Mouse (Mus musculus) monocyte, adult 2 months (primary cell): ENCODE measurements at regions not wholly inside any gene's neighbourhood (a gene's known extent, or its start where the extent isn't known, plus 50 kb on each side); places are given as distances from the start of the nearest gene placed in this dataset.
A peak's percentile ranks its signal among the peaks of the same experiment; 100 is the strongest.

Experiments
- DNase-seq, 2 experiments: peaks; one replicate each; pipeline ENCODE4 v3.0.0; 2022; ENCODE audit warnings: low spot score in 2 of 2, low read depth in 1 of 2

DNA sequence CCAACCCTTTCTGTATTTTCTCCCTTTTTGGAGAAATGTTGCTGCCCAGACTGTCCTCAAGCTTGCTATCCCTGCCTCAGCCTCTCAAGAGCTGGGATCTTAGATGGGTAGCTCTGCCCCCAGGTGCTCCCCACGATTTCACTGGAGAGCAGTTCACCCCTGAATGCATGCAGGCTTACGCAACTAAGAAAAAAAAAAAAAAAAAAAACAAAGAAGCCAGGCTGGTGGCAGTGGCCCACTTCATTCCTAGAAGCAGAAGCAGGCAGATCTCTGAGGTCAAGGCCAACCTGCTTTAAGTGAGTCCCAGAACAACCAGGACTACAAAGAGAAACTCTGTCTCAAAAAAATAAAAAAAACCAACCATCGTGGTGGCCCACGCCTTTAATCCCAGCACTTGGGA, 51.2 kb upstream of the Fbxo11 start:
- no peak for DNase-seq

DNA sequence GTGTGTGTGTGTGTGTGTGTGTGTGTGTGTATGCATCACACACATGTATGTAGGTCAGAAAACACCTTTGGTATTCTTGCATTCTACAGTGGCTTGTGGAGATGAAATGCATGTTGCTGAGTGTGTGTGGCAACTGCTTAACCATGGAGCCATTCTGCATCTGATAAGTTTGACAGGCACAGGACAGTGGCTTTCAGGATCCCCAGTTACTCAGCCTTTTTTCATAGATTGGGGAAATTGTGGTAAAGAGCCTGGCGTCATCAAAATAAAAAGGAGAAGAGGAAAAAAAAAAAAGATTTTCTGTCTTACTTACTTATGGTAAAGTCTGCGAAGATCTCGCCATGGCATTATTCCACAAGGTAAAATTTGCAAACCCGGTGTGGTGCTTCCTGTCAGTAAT, 53.6 kb upstream of the Fbxo11 start:
- DNase-seq: no peak

GRCm38 (mm10) chr17:88123711-88124110, 58.6 kb upstream of the Fbxo11 start:
- DNase-seq: no peak

- DNase-seq: no peak
Measured at GRCm38 (mm10) chr17:88127126-88127525, 62.0 kb upstream of the Fbxo11 start.

- DNase-seq: no peak
Measured at GRCm38 (mm10) chr17:88131297-88131696, 66.2 kb upstream of the Fbxo11 start.

DNA sequence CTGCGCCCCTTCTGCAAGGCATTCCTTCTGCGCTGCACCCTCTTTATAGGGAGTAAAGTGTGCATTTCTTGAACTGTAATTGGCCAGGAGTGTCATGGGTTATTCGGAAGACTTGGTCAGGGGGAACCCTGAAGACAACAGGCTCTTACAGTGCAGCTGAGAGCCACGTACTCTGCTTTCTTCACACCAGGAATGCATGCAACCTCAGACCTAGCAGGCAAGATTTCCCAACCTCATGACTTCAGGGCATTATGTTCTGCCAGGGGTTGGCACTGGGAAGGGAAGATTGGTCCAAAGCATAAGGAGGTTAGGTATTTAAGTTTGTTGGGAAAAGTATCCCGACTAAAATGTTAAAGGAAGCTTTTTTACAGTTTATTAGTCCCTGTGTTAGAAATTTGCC, 66.9 kb upstream of the Fbxo11 start:
- DNase-seq: no peak

- peak in 1 of 2 experiments; percentile 60 for DNase-seq
Measured at GRCm38 (mm10) chr17:88132601-88133346, 67.7 kb upstream of the Fbxo11 start.

DNA sequence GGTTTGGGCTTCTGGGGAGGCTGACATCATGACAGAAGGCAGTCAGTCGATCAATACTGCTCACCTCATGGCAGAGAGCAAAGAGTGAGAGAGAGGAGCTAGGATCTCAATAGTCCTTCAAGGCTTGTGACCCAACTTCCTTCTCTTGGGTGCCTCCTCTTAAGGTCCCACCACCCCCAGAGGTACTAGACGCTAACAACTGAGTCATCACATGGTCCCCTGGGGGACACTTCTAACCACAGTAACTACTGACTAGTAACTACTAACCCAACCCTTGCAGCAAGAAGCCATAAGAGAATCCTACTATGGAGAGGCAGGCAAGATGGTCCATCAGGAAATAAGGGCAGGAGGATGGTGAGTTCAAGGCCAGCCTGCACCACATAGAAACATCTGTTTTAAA, 69.5 kb upstream of the Fbxo11 start:
- no peak for DNase-seq

GRCm38 (mm10) chr17:88141538-88141937, 76.4 kb upstream of the Fbxo11 start:
- no peak for DNase-seq

DNA sequence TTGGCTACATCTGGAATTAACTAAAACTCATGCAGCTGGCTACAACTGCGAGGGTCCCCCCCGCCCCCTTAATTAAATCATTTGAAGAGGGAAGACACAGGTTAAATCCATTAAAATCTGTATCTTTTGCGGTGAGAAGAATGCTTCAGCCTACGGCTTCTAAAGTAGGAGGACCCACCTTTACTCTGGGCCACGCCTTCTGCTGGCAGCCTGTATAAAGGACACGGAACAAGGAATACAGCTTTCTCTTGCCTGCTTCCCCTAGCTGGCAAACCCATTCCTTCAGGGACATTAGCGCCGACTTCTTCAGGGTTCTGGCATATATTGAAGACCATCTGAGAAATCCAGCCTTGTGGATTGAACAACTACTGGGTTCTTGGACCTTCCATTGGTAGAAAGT, 76.9 kb upstream of the Fbxo11 start:
- DNase-seq: no peak

DNA sequence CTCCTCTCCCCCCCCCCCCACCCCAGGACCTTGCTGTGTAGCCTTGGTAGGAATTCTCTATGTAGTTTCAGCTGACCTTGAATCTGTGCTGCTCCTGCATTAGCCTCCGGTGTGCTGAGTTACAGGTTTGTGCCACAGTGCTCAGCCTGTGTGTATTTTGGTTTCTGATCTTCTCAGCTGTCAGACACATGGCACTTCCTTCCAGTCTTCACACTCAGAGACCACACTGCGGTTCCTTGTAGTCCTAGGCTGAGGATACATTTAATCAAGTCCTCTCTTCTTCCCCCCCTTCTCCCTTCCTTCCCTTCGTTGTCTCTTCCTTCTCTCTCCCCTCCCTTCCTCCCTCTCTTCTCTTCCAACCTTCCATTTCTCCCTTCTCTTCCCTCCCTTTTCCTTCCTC, 77.7 kb upstream of the Fbxo11 start:
- DNase-seq: no peak

DNA sequence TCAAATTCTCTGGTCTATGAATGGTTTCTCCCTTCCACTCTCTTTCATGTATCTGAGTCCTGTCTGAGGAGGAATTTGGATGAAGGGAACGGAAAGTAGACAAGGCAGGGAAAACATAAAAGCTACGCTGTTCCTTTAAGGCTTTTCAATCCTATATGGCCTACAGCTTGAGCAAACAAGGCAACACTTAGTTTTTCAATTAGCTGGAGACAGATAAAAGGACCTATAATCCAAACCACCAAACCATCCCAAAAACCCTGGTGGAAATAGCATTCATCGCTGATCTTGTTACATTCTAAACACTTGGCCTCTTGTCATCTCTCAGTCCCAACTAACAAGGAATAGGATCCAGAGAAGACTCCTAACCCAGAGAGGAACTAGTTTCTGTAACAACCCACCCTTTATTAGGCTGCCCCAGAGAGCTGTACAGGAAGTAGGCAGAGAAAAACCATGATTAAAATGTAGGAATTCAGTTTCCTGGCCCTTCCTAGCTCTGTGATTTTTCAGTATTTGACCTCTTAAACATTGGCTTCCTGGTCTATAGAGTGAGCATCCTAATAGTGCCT, 78.4 kb upstream of the Fbxo11 start:
- DNase-seq: no peak

DNA sequence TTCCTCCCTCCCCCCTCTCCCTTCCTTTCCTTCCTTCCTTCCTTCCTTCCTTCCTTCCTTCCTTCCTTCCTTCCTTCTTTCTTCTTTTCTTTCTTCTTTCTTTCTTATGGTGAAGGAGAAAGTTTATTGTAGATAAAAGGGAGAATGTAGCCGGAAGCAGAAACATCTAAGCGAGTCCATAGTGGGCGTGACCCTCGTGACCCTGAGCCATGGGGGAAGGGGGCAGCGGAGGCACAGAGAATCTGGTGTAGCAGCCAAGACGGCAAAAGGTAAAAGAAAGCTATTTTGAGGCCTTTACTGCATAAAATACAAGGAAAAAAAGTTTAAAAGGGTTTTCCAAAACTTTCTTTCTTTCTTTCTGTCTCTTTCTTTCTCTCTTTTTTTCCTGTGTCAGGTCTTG, 93.5 kb upstream of the Fbxo11 start:
- no peak for DNase-seq

- DNase-seq: no peak
Measured at GRCm38 (mm10) chr17:88159212-88159668, 94.1 kb upstream of the Fbxo11 start.

GRCm38 (mm10) chr17:88159851-88160676, 95.0 kb upstream of the Fbxo11 start:
- DNase-seq: no peak

- DNase-seq: no peak
Measured at GRCm38 (mm10) chr17:88160677-88161001, 95.5 kb upstream of the Fbxo11 start.

- DNase-seq: no peak
Measured at GRCm38 (mm10) chr17:88161766-88162165, 96.7 kb upstream of the Fbxo11 start.

DNA sequence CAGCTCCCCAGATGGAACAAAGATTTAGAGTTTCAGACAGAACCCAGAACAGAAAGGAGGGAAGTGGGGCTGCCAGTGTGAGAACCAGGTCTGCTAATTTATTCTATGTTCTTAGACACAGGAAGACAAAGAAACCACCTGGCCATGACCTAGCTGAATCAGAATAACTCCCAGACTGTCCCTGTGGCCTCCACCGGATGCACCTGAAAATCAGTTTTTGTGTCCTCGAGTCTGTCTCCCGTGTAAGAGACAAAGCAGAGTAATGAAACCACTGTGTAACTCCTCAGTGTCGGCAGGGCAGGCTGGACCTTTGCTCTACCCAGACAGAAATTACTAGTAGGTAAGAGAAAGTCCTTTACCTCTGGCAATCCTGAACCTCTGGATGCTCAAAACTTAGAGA, 99.7 kb upstream of the Fbxo11 start:
- DNase-seq: no peak

DNA sequence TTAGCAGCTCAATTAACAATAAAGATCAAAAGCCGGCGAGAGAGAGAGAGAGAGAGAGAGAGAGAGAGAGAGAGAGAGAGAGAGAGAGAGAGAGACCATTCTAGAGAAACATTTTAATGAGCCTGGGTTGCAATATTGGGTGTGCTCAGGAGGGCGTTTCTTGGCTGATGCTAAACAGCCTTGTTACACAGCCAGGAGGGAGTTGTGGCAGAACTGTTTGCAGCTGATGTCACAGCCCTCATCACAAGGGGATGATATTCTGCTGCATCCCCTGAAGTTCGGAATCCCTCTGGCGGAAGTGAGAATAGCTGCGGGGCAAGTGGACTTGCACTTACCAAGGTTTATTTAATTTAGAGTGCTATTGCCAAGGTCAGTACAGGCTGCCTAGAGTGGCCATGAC, 100.7 kb upstream of the Fbxo11 start:
- DNase-seq: no peak

DNA sequence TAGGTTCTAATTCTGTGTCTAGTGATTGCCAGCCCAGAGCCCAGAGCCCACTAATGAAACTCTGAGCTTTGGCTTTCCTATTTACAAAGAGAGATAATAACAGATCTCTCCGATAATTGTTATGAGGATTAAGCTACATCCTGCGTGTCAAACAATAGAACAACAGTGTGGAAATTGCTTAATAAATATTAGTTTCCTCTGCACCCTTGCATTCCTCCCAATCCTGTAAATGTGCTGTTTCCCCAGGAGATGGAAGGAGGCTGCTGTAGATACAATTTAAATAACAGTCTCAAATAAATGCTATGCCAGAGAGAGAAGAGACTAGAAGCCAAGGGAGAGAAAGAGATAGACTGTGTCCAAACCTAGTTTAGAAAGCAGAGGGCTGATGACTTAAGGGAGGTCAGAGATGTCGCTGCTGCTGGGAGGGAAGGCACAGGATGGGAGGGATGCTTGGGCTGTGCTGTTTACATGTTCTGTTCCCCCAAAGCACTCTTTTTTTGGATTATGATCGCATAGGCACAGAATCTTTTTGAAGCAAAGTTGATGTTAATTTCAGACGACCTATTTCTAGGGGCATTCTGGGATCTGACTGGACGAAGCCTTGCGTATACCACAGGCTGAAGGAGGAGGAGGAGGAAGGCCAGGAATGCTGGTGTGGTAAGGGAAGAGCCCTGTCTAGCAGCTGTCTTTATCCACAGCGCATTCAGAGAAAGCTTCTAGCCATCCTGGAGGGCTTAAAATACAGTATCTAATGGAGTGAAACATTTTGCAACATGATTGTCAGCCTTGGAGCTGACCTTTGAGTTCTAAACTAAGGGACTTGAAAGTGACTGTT, 103.4 kb upstream of the Fbxo11 start:
- no peak for DNase-seq

DNA sequence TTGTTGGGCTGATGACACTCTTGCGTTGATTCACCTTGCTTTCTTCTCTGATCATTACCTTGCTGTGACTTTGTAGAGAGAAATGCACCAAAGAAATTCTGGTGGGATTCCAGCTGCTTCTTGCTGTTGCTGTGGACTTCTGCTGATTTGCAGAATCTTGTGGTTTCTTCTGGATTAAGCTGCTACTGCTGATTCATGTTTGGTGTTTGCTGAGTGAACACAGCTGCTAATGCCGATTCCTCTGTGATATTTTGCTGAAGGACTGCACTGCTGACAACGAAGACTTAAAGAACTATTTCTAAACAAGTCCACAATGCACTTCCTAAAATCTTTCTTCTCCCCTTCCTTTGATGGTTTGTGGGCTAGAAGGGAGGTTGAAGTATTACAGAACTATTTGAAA, 106.5 kb upstream of the Fbxo11 start:
- no peak for DNase-seq
